In the genomic region with DNA sequence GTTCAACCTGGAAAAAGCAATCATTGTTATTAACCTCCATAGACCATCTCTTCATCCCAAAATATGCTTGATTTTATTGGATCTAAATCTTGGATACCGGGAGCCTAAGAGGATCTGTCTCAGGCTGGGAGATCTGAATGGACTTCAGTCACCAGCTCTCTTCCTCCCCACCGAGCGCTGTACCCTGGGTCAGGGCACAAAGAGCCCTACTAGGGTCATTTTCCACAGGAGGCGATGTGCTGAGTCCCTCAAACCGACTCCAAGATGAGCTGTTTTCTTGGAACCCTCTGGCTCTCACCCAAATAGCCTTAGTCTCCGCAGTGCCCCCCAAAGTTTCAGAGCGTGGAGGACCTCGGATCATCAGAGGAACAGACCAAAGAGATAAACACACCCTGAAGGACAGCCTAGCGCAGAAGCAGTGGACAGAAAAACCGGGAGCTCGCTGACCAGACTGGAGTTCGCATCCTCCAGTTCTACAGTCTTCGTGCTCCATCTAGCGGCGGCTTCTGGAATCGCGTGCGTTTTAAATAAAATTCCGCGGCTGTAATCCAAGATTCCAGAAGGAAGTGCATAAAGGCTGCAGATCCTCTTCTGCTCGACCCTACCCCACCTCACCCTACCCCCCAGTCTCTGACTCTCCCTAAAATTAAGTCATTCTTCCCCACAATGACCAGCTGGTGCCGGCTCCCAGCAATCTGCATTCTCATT, we compare ENCODE assay signal across 9 mouse cellular contexts. TPM values are rescaled to one million over a fixed set of nuclear protein-coding genes. Genes with fewer than 3 reads are reported as not detected.
DNase-seq lines count a peak whose midpoint lies in the region; ATAC-seq lines count a peak whose summit lies in the region.
"Had no signal": no experiment of that assay in that cellular context is flagged by ENCODE, and none has a peak within 500 bp of the region (broad histone marks: within the 10 kb centered on the region; RNA-seq: fewer than 3 reads in every experiment).

No protein-coding gene starts in this region.

- WGBS in forebrain, embryonic 11.5 days, result 12% methylated on average over 22 of the region's 22 CpGs
- 10% methylated on average over 22 of the region's 22 CpGs for WGBS in hindbrain, embryonic 14.5 days
- 10% methylated on average over 22 of the region's 22 CpGs for WGBS in midbrain, embryonic 12.5 days

- no peak overlapping the region for H3K9ac ChIP-seq in forebrain, embryonic 11.5 days (ENCODE audit: low read length)
- no peak overlapping the region for H3K9ac ChIP-seq in hindbrain, embryonic 14.5 days
- H3K9ac ChIP-seq in midbrain, embryonic 12.5 days (replicated peaks), result peak overlapping the region; percentile 34; the same call in 1 of the 2 replicates

- H3K27ac ChIP-seq in forebrain, embryonic 11.5 days (ENCODE audit: low read depth, low read length), result no peak overlapping the region
- no peak overlapping the region for H3K27ac ChIP-seq in hindbrain, embryonic 14.5 days
- H3K27ac ChIP-seq in midbrain, embryonic 12.5 days (replicated peaks), result no peak overlapping the region

- H3K4me3 ChIP-seq in forebrain, embryonic 11.5 days (ENCODE audit: low read depth, low read length), result no peak overlapping the region
- H3K4me3 ChIP-seq in hindbrain, embryonic 14.5 days (replicated peaks; ENCODE audit: low read length), result no peak overlapping the region
- H3K4me3 ChIP-seq in midbrain, embryonic 12.5 days, result no peak overlapping the region

- no peaks in the 10 kb centered on the region for H3K36me3 ChIP-seq in forebrain, embryonic 11.5 days (ENCODE audit: control insufficient read depth, insufficient read depth, low read length)
- H3K36me3 ChIP-seq in hindbrain, embryonic 14.5 days (replicated peaks; ENCODE audit: control insufficient read depth, insufficient read depth), result no peaks in the 10 kb centered on the region
- H3K36me3 ChIP-seq in midbrain, embryonic 12.5 days, result no peaks in the 10 kb centered on the region

- ATAC-seq in forebrain, embryonic 11.5 days (replicated peaks; ENCODE audit: low FRiP score), result peak; percentile 60
- peak; percentile 64; the same call in 1 of the 2 replicates for ATAC-seq in hindbrain, embryonic 14.5 days (ENCODE audit: low FRiP score)
- peak; percentile 56; the same call in 1 of the 2 replicates for ATAC-seq in midbrain, embryonic 12.5 days (ENCODE audit: low FRiP score, low read depth)
- no peak for ATAC-seq in activated CD4-positive, CD25-positive, alpha-beta regulatory T cell, adult 4 months

- H3K4me1 ChIP-seq in forebrain, embryonic 11.5 days (replicated peaks; ENCODE audit: control insufficient read depth, insufficient read depth, low read length), result no peaks in the 10 kb centered on the region
- H3K4me1 ChIP-seq in hindbrain, embryonic 14.5 days (replicated peaks; ENCODE audit: control insufficient read depth, insufficient read depth, low read length), result no peaks in the 10 kb centered on the region
- no peaks in the 10 kb centered on the region for H3K4me1 ChIP-seq in midbrain, embryonic 12.5 days

- H3K4me2 ChIP-seq in forebrain, embryonic 11.5 days (ENCODE audit: low read depth, low read length, severe bottlenecking), result no peak overlapping the region
- H3K4me2 ChIP-seq in hindbrain, embryonic 14.5 days (replicated peaks), result no peak overlapping the region; the same call in 1 of the 2 replicates
- H3K4me2 ChIP-seq in midbrain, embryonic 12.5 days (replicated peaks), result no peak overlapping the region

- no peaks in the 10 kb centered on the region for H3K27me3 ChIP-seq in forebrain, embryonic 11.5 days (ENCODE audit: control insufficient read depth, insufficient read depth, low read length)
- H3K27me3 ChIP-seq in hindbrain, embryonic 14.5 days (ENCODE audit: control insufficient read depth, insufficient read depth, low read length), result peaks cover 6% of the 10 kb centered on the region
- H3K27me3 ChIP-seq in midbrain, embryonic 12.5 days, result no peaks in the 10 kb centered on the region; the same call in 1 of the 2 replicates

- H3K9me3 ChIP-seq in forebrain, embryonic 11.5 days (ENCODE audit: control insufficient read depth, low read length), result no peaks in the 10 kb centered on the region
- H3K9me3 ChIP-seq in hindbrain, embryonic 14.5 days (ENCODE audit: control insufficient read depth, low read length), result no peaks in the 10 kb centered on the region
- 0 out of 2 replicates have a peak, but pooled peaks cover 2% of the 10 kb centered on the region for H3K9me3 ChIP-seq in midbrain, embryonic 12.5 days

- peak; percentile 78 for DNase-seq in MN1 (ENCODE audit: low spot score)
- DNase-seq in c-Kit-negative CD71-positive TER-119-positive erythroid progenitor cells, embryonic 14.5 days (ENCODE audit: low read depth, low spot score), result peak; percentile 20
- peak; percentile 88 for DNase-seq in forebrain, embryonic 11.5 days (ENCODE audit: low spot score)
- DNase-seq in hindbrain, embryonic 14.5 days (ENCODE audit: low spot score), result peak; percentile 96
- DNase-seq in layer of hippocampus, postnatal 36 days, result peak; percentile 75 to 79
- DNase-seq in right cerebral cortex, postnatal 36 days (ENCODE audit: low spot score in 2 of 2), result peak; percentile 54 to 59

RNA-seq across cellular contexts. Expression of gene Olfr412, which starts 9.7 kb away (rescaled TPM):
- polyA plus RNA-seq in forebrain, embryonic 11.5 days (2014; fragmentation: Nextera tagmentation; extraction: Ambion mirVana), result not detected in 2 replicates
- polyA plus RNA-seq in hindbrain, embryonic 14.5 days (2014; fragmentation: Nextera tagmentation; extraction: Ambion mirVana), result not detected in 2 replicates
- total RNA-seq in layer of hippocampus, postnatal 36 days (2021), result not detected
- not detected in 2 replicates for polyA plus RNA-seq in midbrain, embryonic 12.5 days (2016; fragmentation: Nextera tagmentation; extraction: Ambion mirVana)
- not detected for polyA plus RNA-seq in activated CD4-positive, CD25-positive, alpha-beta regulatory T cell, adult 4 months (2017; shearing (Covaris generic))
- polyA plus RNA-seq: liver, embryonic 16.5 days had no signal

RNA-seq across cellular contexts. Expression of gene Olfr411, which starts 19.1 kb away (rescaled TPM):
- not detected in 2 replicates for polyA plus RNA-seq in forebrain, embryonic 11.5 days (2014; fragmentation: Nextera tagmentation; extraction: Ambion mirVana)
- polyA plus RNA-seq in hindbrain, embryonic 14.5 days (2014; fragmentation: Nextera tagmentation; extraction: Ambion mirVana), result not detected in 2 replicates
- not detected for total RNA-seq in layer of hippocampus, postnatal 36 days (2021)
- not detected in 2 replicates for polyA plus RNA-seq in midbrain, embryonic 12.5 days (2016; fragmentation: Nextera tagmentation; extraction: Ambion mirVana)
- polyA plus RNA-seq in activated CD4-positive, CD25-positive, alpha-beta regulatory T cell, adult 4 months (2017; shearing (Covaris generic)), result not detected
- polyA plus RNA-seq: liver, embryonic 16.5 days had no signal

RNA-seq across cellular contexts. Expression of gene Olfr410, which starts 33.7 kb away (rescaled TPM):
- polyA plus RNA-seq in forebrain, embryonic 11.5 days (2014; fragmentation: Nextera tagmentation; extraction: Ambion mirVana), result not detected in 2 replicates
- polyA plus RNA-seq in hindbrain, embryonic 14.5 days (2014; fragmentation: Nextera tagmentation; extraction: Ambion mirVana), result not detected in 2 replicates
- not detected for total RNA-seq in layer of hippocampus, postnatal 36 days (2021)
- polyA plus RNA-seq in midbrain, embryonic 12.5 days (2016; fragmentation: Nextera tagmentation; extraction: Ambion mirVana), result not detected in 2 replicates
- not detected for polyA plus RNA-seq in activated CD4-positive, CD25-positive, alpha-beta regulatory T cell, adult 4 months (2017; shearing (Covaris generic))
- polyA plus RNA-seq: liver, embryonic 16.5 days had no signal

Comparison
In these comparisons a context has a peak if more than half of its experiments do, and no peak if none do; other contexts are left out.
1. DNase-seq: peak in every context shown above with its lines; median percentile 96 in hindbrain, embryonic 14.5 days; 88 in forebrain, embryonic 11.5 days; 78 in MN1; 77 in layer of hippocampus, postnatal 36 days; 56 in right cerebral cortex, postnatal 36 days; 20 in c-Kit-negative CD71-positive TER-119-positive erythroid progenitor cells, embryonic 14.5 days.